Mouse (Mus musculus): ENCODE measurements at regions not wholly inside any gene's neighbourhood (a gene's known extent, or its start where the extent isn't known, plus 50 kb on each side); places are given as distances from the start of the nearest gene placed in this dataset.

- no peak for DNase-seq (ENCODE audit: extremely low read depth, insufficient read length, low spot score)
These were observed 52.8 kb upstream of the Rnf32 start for GRCm38 (mm10) chr5:29142957-29143356.

- no peak for DNase-seq (ENCODE audit: extremely low read depth, insufficient read length, low spot score)
These were observed 53.3 kb upstream of the Rnf32 start for GRCm38 (mm10) chr5:29142502-29142901.

- no peak for DNase-seq (ENCODE audit: extremely low read depth, insufficient read length, low spot score)
These were observed 58.3 kb upstream of the Rnf32 start for GRCm38 (mm10) chr5:29137481-29137880.

GRCm38 (mm10) chr5:29132261-29132660 is 63.5 kb upstream of the Rnf32 start:
- no peak for DNase-seq (ENCODE audit: extremely low read depth, insufficient read length, low spot score)

GRCm38 (mm10) chr5:29131762-29132161 is 64.0 kb upstream of the Rnf32 start:
- no peak for DNase-seq (ENCODE audit: extremely low read depth, insufficient read length, low spot score)

GRCm38 (mm10) chr5:29129724-29130123 is 66.1 kb upstream of the Rnf32 start:
- DNase-seq (ENCODE audit: extremely low read depth, insufficient read length, low spot score), result no peak

GRCm38 (mm10) chr5:29116942-29117341 is 78.8 kb upstream of the Rnf32 start:
- no peak for DNase-seq (ENCODE audit: extremely low read depth, insufficient read length, low spot score)

- no peak for DNase-seq (ENCODE audit: extremely low read depth, insufficient read length, low spot score)
These were observed 83.3 kb upstream of the Rnf32 start for GRCm38 (mm10) chr5:29112531-29112930.

- no peak for DNase-seq (ENCODE audit: extremely low read depth, insufficient read length, low spot score)
These were observed 88.5 kb upstream of the Rnf32 start for GRCm38 (mm10) chr5:29107276-29107675.

- DNase-seq (ENCODE audit: extremely low read depth, insufficient read length, low spot score), result peak; percentile 7
These were observed 112.5 kb upstream of the Rnf32 start for GRCm38 (mm10) chr5:29083288-29083687.

- no peak for DNase-seq (ENCODE audit: extremely low read depth, insufficient read length, low spot score)
These were observed 141.4 kb upstream of the Rnf32 start for GRCm38 (mm10) chr5:29054393-29054792.

GRCm38 (mm10) chr5:29036636-29037035 is 159.2 kb upstream of the Rnf32 start:
- peak; percentile 5 for DNase-seq (ENCODE audit: extremely low read depth, insufficient read length, low spot score)

GRCm38 (mm10) chr5:29033462-29033997 is 162.3 kb upstream of the Rnf32 start:
- no peak for DNase-seq (ENCODE audit: extremely low read depth, insufficient read length, low spot score)

GRCm38 (mm10) chr5:29030525-29030924 is 165.3 kb upstream of the Rnf32 start:
- DNase-seq (ENCODE audit: extremely low read depth, insufficient read length, low spot score), result no peak

- DNase-seq (ENCODE audit: extremely low read depth, insufficient read length, low spot score), result no peak
These were observed 165.8 kb upstream of the Rnf32 start for GRCm38 (mm10) chr5:29029957-29030356.

- DNase-seq (ENCODE audit: extremely low read depth, insufficient read length, low spot score), result no peak
These were observed 170.7 kb upstream of the Rnf32 start for GRCm38 (mm10) chr5:29025045-29025444.

GRCm38 (mm10) chr5:28992796-28993195 is 203.0 kb upstream of the Rnf32 start:
- DNase-seq (ENCODE audit: extremely low read depth, insufficient read length, low spot score), result no peak

GRCm38 (mm10) chr5:28979932-28980331 is 215.9 kb upstream of the Rnf32 start:
- no peak for DNase-seq (ENCODE audit: extremely low read depth, insufficient read length, low spot score)

- DNase-seq (ENCODE audit: extremely low read depth, insufficient read length, low spot score), result no peak
These were observed 225.4 kb upstream of the Rnf32 start for GRCm38 (mm10) chr5:28970404-28970803.

- DNase-seq (ENCODE audit: extremely low read depth, insufficient read length, low spot score), result no peak
These were observed 240.8 kb upstream of the Rnf32 start for GRCm38 (mm10) chr5:28955036-28955435.

GRCm38 (mm10) chr5:28947465-28947864 is 248.3 kb upstream of the Rnf32 start:
- DNase-seq (ENCODE audit: extremely low read depth, insufficient read length, low spot score), result no peak

- DNase-seq (ENCODE audit: extremely low read depth, insufficient read length, low spot score), result no peak
These were observed 252.0 kb upstream of the Rnf32 start for GRCm38 (mm10) chr5:28943571-28944316.

GRCm38 (mm10) chr5:28940972-28941371 is 254.8 kb upstream of the Rnf32 start:
- DNase-seq (ENCODE audit: extremely low read depth, insufficient read length, low spot score), result no peak
